Mouse (Mus musculus): ENCODE results near the gene Lad1. TPM values are rescaled to one million over a fixed set of nuclear protein-coding genes. Genes with fewer than 3 reads are reported as not detected.
A peak's percentile ranks its signal among the peaks of the same experiment; 100 is the strongest.

Gene Lad1
- polyA plus RNA-seq, 1 experiment from 2014 or later = 3.2 TPM

- Histone ChIP-seq H3K4me1 (replicated peaks) (peaks cover 23% of the 10 kb centered on the region), H3K36me3 (no peaks in the 10 kb centered on the region), H3K9me3 (replicated peaks) (no peaks in the 10 kb centered on the region), H3K27me3 (0 out of 2 replicates have a peak, but pooled peaks cover 7% of the 10 kb centered on the region), H3K4me3 (no peak overlapping the region), H3K4me2 (peak overlapping the region; percentile 4; the same call in 1 of the 2 replicates), H3K27ac (peak overlapping the region; percentile 77), H3K9ac (no peak overlapping the region)
- WGBS = 35% methylated on average over 9 of the region's 9 CpGs
- peak; percentile 60 for ATAC-seq (replicated peaks; ENCODE audit: insufficient number of reproducible peaks, insufficient read depth, low FRiP score, low read depth)
These were observed 43.7 kb downstream of the Lad1 start for GRCm38 (mm10) chr1:135861980-135862552.

DNA sequence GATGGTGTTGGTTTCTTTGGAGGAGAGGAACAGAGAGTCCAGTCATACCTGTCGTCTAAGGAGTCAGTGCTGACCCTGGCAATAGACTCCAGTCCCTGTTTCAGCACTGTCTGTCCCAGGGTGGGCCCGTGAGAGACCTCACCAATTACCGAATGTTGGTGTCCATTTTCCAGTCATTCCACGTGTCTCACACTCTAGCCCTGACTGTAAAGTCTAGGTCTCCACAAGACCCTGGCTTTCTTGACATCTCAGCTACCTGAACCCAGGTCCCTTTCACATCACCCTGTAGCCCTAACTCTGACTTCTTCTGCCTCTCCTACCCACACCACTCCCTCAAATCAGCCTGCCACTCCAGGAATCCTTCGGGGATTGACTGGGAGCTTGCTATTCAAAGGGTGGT lies 44.2 kb downstream of the Lad1 start:
- 70% methylated on average over 5 of the region's 5 CpGs for WGBS
- no peak for ATAC-seq (replicated peaks; ENCODE audit: insufficient number of reproducible peaks, insufficient read depth, low FRiP score, low read depth)
- H3K27ac ChIP-seq = peak overlapping the region; percentile 77

DNA sequence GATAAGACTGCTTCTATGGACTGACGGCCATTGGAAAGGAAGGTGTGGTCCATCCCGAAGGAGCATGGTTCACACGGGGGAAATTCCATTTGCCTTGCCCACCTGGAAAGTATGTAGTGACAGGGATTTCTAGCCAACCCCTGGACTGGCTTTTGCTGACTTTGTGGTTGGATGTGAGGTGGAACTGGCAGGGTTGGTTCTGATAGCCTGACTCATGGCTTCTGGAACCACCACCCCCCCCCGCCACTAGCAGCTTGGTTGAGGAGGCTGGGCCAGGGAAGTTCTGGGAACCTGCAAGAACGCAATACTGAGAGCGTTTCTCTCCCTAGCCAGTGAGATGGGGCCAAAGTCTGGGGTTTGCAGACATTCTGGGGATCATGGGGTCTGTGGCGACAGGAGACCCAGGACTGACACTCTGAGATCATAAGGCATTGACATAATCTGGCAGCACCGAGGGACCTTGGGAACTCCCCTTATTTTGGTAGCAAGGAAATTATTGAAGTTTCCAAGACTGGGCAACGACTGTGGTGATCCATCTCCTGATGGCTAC lies 45.5 kb downstream of the Lad1 start:
- H3K27me3 ChIP-seq = 0 out of 2 replicates have a peak, but pooled peaks cover 7% of the 10 kb centered on the region
- WGBS = 68% methylated on average over 9 of the region's 9 CpGs
- no peak overlapping the region for H3K9ac ChIP-seq
- no peak overlapping the region for H3K4me3 ChIP-seq
- no peaks in the 10 kb centered on the region for H3K9me3 ChIP-seq (replicated peaks)
- peaks cover 23% of the 10 kb centered on the region for H3K4me1 ChIP-seq (replicated peaks)
- no peak overlapping the region for H3K4me2 ChIP-seq
- no peak for ATAC-seq (replicated peaks; ENCODE audit: insufficient number of reproducible peaks, insufficient read depth, low FRiP score, low read depth)
- H3K36me3 ChIP-seq = no peaks in the 10 kb centered on the region
- no peak overlapping the region for H3K27ac ChIP-seq

More for the DNA sequence above, 44.2 kb downstream of the Lad1 start:
- H3K4me1 ChIP-seq (replicated peaks) = peaks cover 23% of the 10 kb centered on the region
- H3K9ac ChIP-seq = no peak overlapping the region
- H3K9me3 ChIP-seq (replicated peaks) = no peaks in the 10 kb centered on the region
- 0 out of 2 replicates have a peak, but pooled peaks cover 7% of the 10 kb centered on the region for H3K27me3 ChIP-seq
- H3K4me3 ChIP-seq = no peak overlapping the region
- H3K4me2 ChIP-seq = no peak overlapping the region
- no peaks in the 10 kb centered on the region for H3K36me3 ChIP-seq

- H3K27ac ChIP-seq = no peak overlapping the region
- H3K4me1 ChIP-seq (replicated peaks) = peaks cover 23% of the 10 kb centered on the region
- H3K9me3 ChIP-seq (replicated peaks) = no peaks in the 10 kb centered on the region
- 77% methylated on average over 6 of the region's 6 CpGs for WGBS
- no peak overlapping the region for H3K9ac ChIP-seq
- H3K36me3 ChIP-seq = no peaks in the 10 kb centered on the region
- 0 out of 2 replicates have a peak, but pooled peaks cover 7% of the 10 kb centered on the region for H3K27me3 ChIP-seq
- no peak overlapping the region for H3K4me2 ChIP-seq
- H3K4me3 ChIP-seq = no peak overlapping the region
- ATAC-seq (replicated peaks; ENCODE audit: insufficient number of reproducible peaks, insufficient read depth, low FRiP score, low read depth) = no peak
These were observed 46.4 kb downstream of the Lad1 start for GRCm38 (mm10) chr1:135864830-135865229.

GRCm38 (mm10) chr1:135865518-135866194 lies 47.3 kb downstream of the Lad1 start:
- Histone ChIP-seq H3K4me2 (no peak overlapping the region), H3K4me1 (replicated peaks) (peaks cover 23% of the 10 kb centered on the region), H3K9me3 (replicated peaks) (no peaks in the 10 kb centered on the region), H3K36me3 (no peaks in the 10 kb centered on the region), H3K9ac (no peak overlapping the region), H3K27ac (no peak overlapping the region), H3K27me3 (0 out of 2 replicates have a peak, but pooled peaks cover 7% of the 10 kb centered on the region), H3K4me3 (no peak overlapping the region)
- 45% methylated on average over 19 of the region's 19 CpGs for WGBS
- no peak; the same call in 1 of the 2 replicates for ATAC-seq (replicated peaks; ENCODE audit: insufficient number of reproducible peaks, insufficient read depth, low FRiP score, low read depth)

DNA sequence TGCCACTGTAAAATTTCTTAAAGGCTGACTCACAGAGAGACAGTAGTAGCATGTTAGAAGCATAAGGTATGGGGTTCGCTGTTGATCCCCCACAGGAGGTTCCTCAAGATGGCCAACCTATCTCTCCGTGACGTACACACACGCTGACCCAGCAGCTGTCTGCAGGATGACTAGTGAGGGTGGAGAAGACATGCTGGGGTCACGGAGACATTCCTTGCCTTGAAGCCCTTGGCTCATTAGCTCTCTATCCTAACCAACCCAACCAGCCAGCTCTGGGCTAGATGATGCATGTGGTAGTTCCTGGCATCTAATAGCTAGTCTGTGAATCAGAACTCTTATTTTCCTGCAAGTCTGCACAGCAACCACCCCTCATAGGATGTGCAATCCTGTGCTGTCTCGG lies 50.2 kb downstream of the Lad1 start:
- Histone ChIP-seq H3K4me1 (replicated peaks) (no peaks in the 10 kb centered on the region), H3K9ac (no peak overlapping the region), H3K27ac (no peak overlapping the region), H3K4me3 (no peak overlapping the region), H3K36me3 (no peaks in the 10 kb centered on the region), H3K4me2 (no peak overlapping the region), H3K27me3 (0 out of 2 replicates have a peak, but pooled peaks cover 7% of the 10 kb centered on the region), H3K9me3 (replicated peaks) (no peaks in the 10 kb centered on the region)
- ATAC-seq (replicated peaks; ENCODE audit: insufficient number of reproducible peaks, insufficient read depth, low FRiP score, low read depth) = no peak
- WGBS = 81% methylated on average over 6 of the region's 6 CpGs

DNA sequence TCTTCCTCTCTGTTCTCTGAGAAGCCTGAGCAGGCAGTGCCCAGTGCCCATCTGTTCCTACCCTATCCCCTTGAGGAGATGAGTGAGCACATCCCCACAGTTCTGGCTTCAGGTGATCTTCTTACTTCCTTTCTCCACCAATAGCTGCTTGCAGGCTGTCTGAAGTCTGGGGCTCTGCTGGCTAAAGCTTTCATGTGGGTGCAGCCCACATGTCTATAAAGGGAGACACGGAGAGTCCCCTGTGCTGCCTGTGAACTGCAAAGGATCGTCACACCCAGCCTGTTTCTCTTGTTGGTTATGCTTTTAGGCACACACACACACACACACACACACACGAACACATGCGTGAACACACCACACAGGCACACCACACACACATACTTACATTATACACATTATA lies 54.6 kb downstream of the Lad1 start:
- no peaks in the 10 kb centered on the region for H3K36me3 ChIP-seq
- ATAC-seq (replicated peaks; ENCODE audit: insufficient number of reproducible peaks, insufficient read depth, low FRiP score, low read depth) = no peak
- H3K4me2 ChIP-seq = no peak overlapping the region
- no peaks in the 10 kb centered on the region for H3K4me1 ChIP-seq (replicated peaks)
- H3K4me3 ChIP-seq = no peak overlapping the region
- H3K9me3 ChIP-seq (replicated peaks) = no peaks in the 10 kb centered on the region
- H3K27ac ChIP-seq = no peak overlapping the region
- H3K9ac ChIP-seq = no peak overlapping the region
- WGBS = 73% methylated on average over 4 of the region's 4 CpGs
- no peaks in the 10 kb centered on the region; the same call in 1 of the 2 replicates for H3K27me3 ChIP-seq

- H3K4me2 ChIP-seq = no peak overlapping the region
- no peak for ATAC-seq (replicated peaks; ENCODE audit: insufficient number of reproducible peaks, insufficient read depth, low FRiP score, low read depth)
- WGBS = 81% methylated on average over 2 of the region's 2 CpGs
These were observed 58.9 kb downstream of the Lad1 start for GRCm38 (mm10) chr1:135877248-135877647.

GRCm38 (mm10) chr1:135882385-135883109 lies 64.1 kb downstream of the Lad1 start:
- Histone ChIP-seq H3K36me3 (no peaks in the 10 kb centered on the region), H3K4me2 (no peak overlapping the region), H3K4me1 (replicated peaks) (no peaks in the 10 kb centered on the region), H3K9ac (no peak overlapping the region), H3K27me3 (peaks cover 5% of the 10 kb centered on the region; the same call in 1 of the 2 replicates), H3K9me3 (replicated peaks) (no peaks in the 10 kb centered on the region), H3K4me3 (no peak overlapping the region), H3K27ac (no peak overlapping the region)
- WGBS = 57% methylated on average over 10 of the region's 10 CpGs
- ATAC-seq (replicated peaks; ENCODE audit: insufficient number of reproducible peaks, insufficient read depth, low FRiP score, low read depth) = no peak

More at GRCm38 (mm10) chr1:135877248-135877647, 58.9 kb downstream of the Lad1 start:
- Histone ChIP-seq H3K36me3 (no peaks in the 10 kb centered on the region), H3K9me3 (replicated peaks) (no peaks in the 10 kb centered on the region), H3K27me3 (no peaks in the 10 kb centered on the region; the same call in 1 of the 2 replicates), H3K4me3 (no peak overlapping the region), H3K27ac (no peak overlapping the region), H3K9ac (no peak overlapping the region), H3K4me1 (replicated peaks) (no peaks in the 10 kb centered on the region)
